Mouse (Mus musculus): ENCODE measurements around the gene Gga3. TPM values are rescaled to one million over a fixed set of nuclear protein-coding genes. Genes with fewer than 3 reads are reported as not detected.
"Not testable (repeated sequence)": the region's sequence is repeated elsewhere in the genome, so short reads cannot be mapped to it uniquely, and the experiment has no call there.

The Gga3 gene
- polyA plus RNA-seq (2011; ENCODE audit: insufficient read depth, insufficient read length, low read depth, missing spikeins), result 69.3 and 79.4 TPM in 2 replicates

DNA sequence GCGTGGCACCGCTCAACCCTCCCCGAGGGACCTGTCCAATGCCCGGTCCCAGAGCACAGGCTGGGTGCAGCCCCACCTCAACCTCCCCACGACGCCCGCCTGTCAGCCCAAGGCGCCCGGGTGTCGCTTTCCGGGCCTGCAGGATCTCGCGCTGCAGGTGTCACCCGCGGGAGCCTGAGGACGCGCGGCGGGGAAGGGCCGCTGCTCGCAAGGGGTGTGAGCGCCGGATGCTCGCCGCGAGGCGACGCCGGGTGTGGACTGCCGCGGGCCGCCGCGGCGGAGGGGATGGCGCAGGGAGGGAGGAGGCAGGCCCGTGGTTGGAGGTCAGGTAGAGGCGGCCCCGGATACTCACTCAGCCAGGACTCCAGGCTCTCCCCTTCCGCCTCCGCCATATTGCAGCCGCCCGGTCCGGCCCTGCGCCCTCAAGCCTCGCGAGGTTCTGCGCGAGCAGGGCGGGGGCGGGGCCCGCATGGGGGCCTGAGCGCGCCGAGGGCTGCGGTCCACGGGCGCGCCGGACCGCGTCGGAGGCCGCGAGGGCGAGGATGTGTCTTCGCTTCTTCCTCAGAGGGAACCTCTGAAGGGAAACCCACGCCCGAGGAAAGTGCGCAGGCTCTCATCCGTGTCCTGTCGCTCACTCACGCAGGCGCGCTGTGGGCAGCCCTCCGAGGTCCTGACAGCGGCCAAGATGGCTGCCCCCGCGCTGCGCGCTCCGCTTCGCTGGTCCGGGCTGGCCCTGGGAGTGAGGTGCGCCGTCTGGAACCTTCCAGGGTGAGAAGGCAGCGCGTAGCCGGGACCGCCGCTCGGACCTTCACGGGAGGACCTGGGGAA lies at the start of gene Gga3, which contains the start of gene Mrps7:
Gene Gga3, minus strand, starts transcription at position 576 of the 828 bp plus-strand sequence.
Gene Mrps7, plus strand, starts transcription at position 450 of the 828 bp plus-strand sequence.
- peak within 1 kb of the TSS; percentile 90 for H3K4me3 ChIP-seq (ENCODE audit: low read depth, low read length)
- no peaks in the 10 kb centered on the region for H3K9me3 ChIP-seq (replicated peaks; ENCODE audit: control insufficient read depth, insufficient read depth, low read length, poor library complexity, severe bottlenecking)
- H3K27me3 ChIP-seq (ENCODE audit: control insufficient read depth, insufficient read depth, low read length, poor library complexity, severe bottlenecking), result no peaks in the 10 kb centered on the region
- H3K27ac ChIP-seq (ENCODE audit: insufficient read depth, low read length), result no peak within 1 kb of the TSS
- H3K36me3 ChIP-seq (ENCODE audit: control insufficient read depth, insufficient read depth, low read length, poor library complexity, severe bottlenecking), result peaks cover 24% of the 10 kb centered on the region
- peak within 1 kb of the TSS; percentile 89 for H3K9ac ChIP-seq (ENCODE audit: low read depth, poor library complexity, severe bottlenecking)
- TF ChIP-seq POLR2A (IDR thresholded peaks at IDR 0.05; ENCODE audit: insufficient read depth, low read length) (no peak), CTCF (IDR thresholded peaks at IDR 0.05; ENCODE audit: low read depth, low read length) (no peak), EP300 (IDR thresholded peaks at IDR 0.05; ENCODE audit: insufficient read depth, low read depth, low read length) (no peak)
- H3K4me1 ChIP-seq (ENCODE audit: control insufficient read depth, insufficient read depth, low read length), result no peaks in the 10 kb centered on the region

DNA sequence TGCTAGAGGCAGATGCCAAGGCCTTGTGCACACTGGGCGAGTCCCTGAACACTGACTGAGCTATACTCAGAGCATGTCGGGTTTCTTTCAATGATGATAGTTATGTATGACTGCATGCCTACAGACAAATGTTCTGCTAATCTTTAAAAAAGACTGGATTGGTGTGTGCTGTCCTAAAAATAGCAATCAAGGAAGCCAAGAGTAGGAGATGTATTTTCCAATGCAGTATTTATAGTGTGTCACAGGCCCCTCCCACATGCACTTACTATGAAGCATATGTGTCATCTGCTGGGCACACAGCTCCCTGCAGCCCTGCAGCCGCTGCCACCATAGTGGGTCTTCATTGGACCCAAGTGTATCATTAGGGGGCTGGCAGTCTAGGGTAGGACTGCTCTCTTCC lies 49.3 kb upstream of the Gga3 start:
- Histone ChIP-seq H3K36me3 (ENCODE audit: control insufficient read depth, insufficient read depth, low read length, poor library complexity, severe bottlenecking) (peaks cover 8% of the 10 kb centered on the region; the same call in 1 of the 2 replicates), H3K4me1 (ENCODE audit: control insufficient read depth, insufficient read depth, low read length) (no peaks in the 10 kb centered on the region), H3K27ac (ENCODE audit: insufficient read depth, low read length) (no peak overlapping the region)

DNA sequence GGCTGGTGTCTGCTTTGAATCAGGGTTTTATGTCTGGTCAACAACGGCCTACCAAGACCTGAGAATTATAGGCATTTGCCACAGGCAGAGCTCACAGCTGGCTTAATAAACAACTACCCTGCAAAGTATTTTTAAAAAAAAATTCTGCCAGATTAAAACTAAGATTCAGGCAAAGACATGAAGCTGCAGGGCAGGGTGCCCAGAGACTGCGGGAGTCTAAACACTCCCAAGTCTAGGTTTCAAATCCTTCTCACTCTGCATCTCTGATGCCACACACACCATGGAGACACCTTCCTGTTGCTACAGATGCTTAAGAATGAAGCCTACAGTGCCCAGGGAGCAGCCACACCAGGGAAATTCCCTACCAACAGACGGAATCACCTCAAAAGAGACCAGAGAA lies 47.8 kb upstream of the Gga3 start:
- TF ChIP-seq POLR2A (IDR thresholded peaks at IDR 0.05; ENCODE audit: insufficient read depth, low read length), result no peak
- no peak for TF ChIP-seq CTCF (IDR thresholded peaks at IDR 0.05; ENCODE audit: low read depth, low read length)
- no peak for TF ChIP-seq EP300 (IDR thresholded peaks at IDR 0.05; ENCODE audit: insufficient read depth, low read depth, low read length)
- H3K9me3 ChIP-seq (replicated peaks; ENCODE audit: control insufficient read depth, insufficient read depth, low read length, poor library complexity, severe bottlenecking), result no peaks in the 10 kb centered on the region
- no peaks in the 10 kb centered on the region for H3K27me3 ChIP-seq (ENCODE audit: control insufficient read depth, insufficient read depth, low read length, poor library complexity, severe bottlenecking)
- peaks cover 8% of the 10 kb centered on the region; the same call in 1 of the 2 replicates for H3K36me3 ChIP-seq (ENCODE audit: control insufficient read depth, insufficient read depth, low read length, poor library complexity, severe bottlenecking)
- no peaks in the 10 kb centered on the region for H3K4me1 ChIP-seq (ENCODE audit: control insufficient read depth, insufficient read depth, low read length)
- no peak overlapping the region for H3K9ac ChIP-seq (ENCODE audit: low read depth, poor library complexity, severe bottlenecking)
- no peak overlapping the region for H3K27ac ChIP-seq (ENCODE audit: insufficient read depth, low read length)
- H3K4me3 ChIP-seq (ENCODE audit: low read depth, low read length), result no peak overlapping the region

More for the DNA sequence above, 49.3 kb upstream of the Gga3 start:
- TF ChIP-seq POLR2A (IDR thresholded peaks at IDR 0.05; ENCODE audit: insufficient read depth, low read length) (no peak), CTCF (IDR thresholded peaks at IDR 0.05; ENCODE audit: low read depth, low read length) (no peak), EP300 (IDR thresholded peaks at IDR 0.05; ENCODE audit: insufficient read depth, low read depth, low read length) (no peak)
- Histone ChIP-seq H3K4me3 (ENCODE audit: low read depth, low read length) (no peak overlapping the region), H3K9ac (ENCODE audit: low read depth, poor library complexity, severe bottlenecking) (no peak overlapping the region), H3K9me3 (replicated peaks; ENCODE audit: control insufficient read depth, insufficient read depth, low read length, poor library complexity, severe bottlenecking) (no peaks in the 10 kb centered on the region), H3K27me3 (ENCODE audit: control insufficient read depth, insufficient read depth, low read length, poor library complexity, severe bottlenecking) (no peaks in the 10 kb centered on the region)

DNA sequence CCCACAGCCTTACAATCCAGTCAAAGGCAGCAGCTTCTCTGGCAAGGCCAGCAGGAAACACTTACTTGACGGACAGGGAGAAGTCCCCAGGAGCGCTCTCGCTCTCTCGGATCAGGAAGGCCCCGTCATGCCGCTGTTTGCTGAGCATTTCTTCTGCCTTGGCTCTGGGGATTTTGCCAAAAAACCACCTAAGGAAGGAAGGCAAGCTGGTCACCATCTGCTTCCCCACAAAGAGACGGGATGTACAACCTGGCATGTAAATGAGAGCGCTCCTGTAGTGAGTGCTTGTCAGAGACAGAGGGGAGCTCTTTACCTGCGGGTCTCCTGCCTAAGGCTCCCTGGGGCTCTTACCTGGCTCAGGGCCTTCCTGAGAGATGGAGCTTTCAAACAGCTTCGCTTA lies 45.9 kb upstream of the Gga3 start:
- TF ChIP-seq EP300 (IDR thresholded peaks at IDR 0.05; ENCODE audit: insufficient read depth, low read depth, low read length) (no peak), CTCF (IDR thresholded peaks at IDR 0.05; ENCODE audit: low read depth, low read length) (no peak), POLR2A (IDR thresholded peaks at IDR 0.05; ENCODE audit: insufficient read depth, low read length) (no peak)
- Histone ChIP-seq H3K9ac (ENCODE audit: low read depth, poor library complexity, severe bottlenecking) (no peak overlapping the region), H3K36me3 (ENCODE audit: control insufficient read depth, insufficient read depth, low read length, poor library complexity, severe bottlenecking) (0 out of 2 replicates have a peak, but pooled peaks cover 5% of the 10 kb centered on the region), H3K4me1 (ENCODE audit: control insufficient read depth, insufficient read depth, low read length) (no peaks in the 10 kb centered on the region), H3K4me3 (ENCODE audit: low read depth, low read length) (no peak overlapping the region), H3K9me3 (replicated peaks; ENCODE audit: control insufficient read depth, insufficient read depth, low read length, poor library complexity, severe bottlenecking) (no peaks in the 10 kb centered on the region), H3K27ac (ENCODE audit: insufficient read depth, low read length) (no peak overlapping the region), H3K27me3 (ENCODE audit: control insufficient read depth, insufficient read depth, low read length, poor library complexity, severe bottlenecking) (no peaks in the 10 kb centered on the region)

DNA sequence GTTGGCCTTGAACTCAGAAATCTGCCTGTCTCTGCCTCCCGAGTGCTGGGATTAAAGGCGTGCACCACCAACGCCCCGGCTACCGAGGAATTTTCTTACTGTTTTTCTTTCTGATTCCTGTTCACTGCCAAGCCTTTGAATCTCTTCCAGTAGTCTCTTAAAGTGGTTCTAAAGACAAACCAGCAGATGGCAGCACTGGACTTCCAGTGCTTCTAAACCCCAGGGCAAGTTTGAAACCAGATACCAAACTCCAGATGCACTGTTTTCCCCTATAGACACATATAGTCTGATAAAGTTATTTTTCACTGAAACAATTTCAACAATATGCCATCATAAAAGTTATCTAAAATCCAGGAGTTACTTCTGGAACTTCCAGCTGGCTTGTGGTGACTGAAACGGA lies 43.6 kb upstream of the Gga3 start:
- Histone ChIP-seq H3K27ac (ENCODE audit: insufficient read depth, low read length) (no peak overlapping the region), H3K27me3 (ENCODE audit: control insufficient read depth, insufficient read depth, low read length, poor library complexity, severe bottlenecking) (no peaks in the 10 kb centered on the region), H3K9ac (ENCODE audit: low read depth, poor library complexity, severe bottlenecking) (no peak overlapping the region), H3K4me3 (ENCODE audit: low read depth, low read length) (no peak overlapping the region), H3K4me1 (ENCODE audit: control insufficient read depth, insufficient read depth, low read length) (peaks cover 6% of the 10 kb centered on the region), H3K36me3 (ENCODE audit: control insufficient read depth, insufficient read depth, low read length, poor library complexity, severe bottlenecking) (no peaks in the 10 kb centered on the region), H3K9me3 (replicated peaks; ENCODE audit: control insufficient read depth, insufficient read depth, low read length, poor library complexity, severe bottlenecking) (no peaks in the 10 kb centered on the region)
- TF ChIP-seq POLR2A (IDR thresholded peaks at IDR 0.05; ENCODE audit: insufficient read depth, low read length) (no peak), CTCF (IDR thresholded peaks at IDR 0.05; ENCODE audit: low read depth, low read length) (no peak), EP300 (IDR thresholded peaks at IDR 0.05; ENCODE audit: insufficient read depth, low read depth, low read length) (no peak)

DNA sequence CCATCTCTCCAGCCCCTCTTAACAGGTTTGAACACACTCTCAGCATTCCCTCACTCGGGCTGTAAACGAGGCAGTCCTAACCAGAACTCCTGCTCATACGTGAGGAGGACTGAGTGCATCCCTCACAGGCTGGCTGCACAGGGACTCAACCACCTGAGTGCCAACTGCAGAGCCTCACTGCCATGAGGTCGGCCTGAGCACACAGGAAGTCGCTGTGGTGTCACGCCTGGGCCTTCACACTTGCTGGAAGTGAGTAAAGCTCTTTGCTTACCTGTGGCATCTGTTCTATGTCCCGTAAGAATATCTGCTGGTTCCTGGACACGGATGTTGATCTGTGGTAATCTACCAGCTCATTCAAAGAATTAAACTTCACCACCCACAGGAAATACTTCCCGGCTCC lies 42.6 kb upstream of the Gga3 start:
- TF ChIP-seq POLR2A (IDR thresholded peaks at IDR 0.05; ENCODE audit: insufficient read depth, low read length), result no peak
- no peak for TF ChIP-seq EP300 (IDR thresholded peaks at IDR 0.05; ENCODE audit: insufficient read depth, low read depth, low read length)
- no peak for TF ChIP-seq CTCF (IDR thresholded peaks at IDR 0.05; ENCODE audit: low read depth, low read length)
- no peak overlapping the region for H3K27ac ChIP-seq (ENCODE audit: insufficient read depth, low read length)
- H3K9ac ChIP-seq (ENCODE audit: low read depth, poor library complexity, severe bottlenecking), result no peak overlapping the region
- H3K9me3 ChIP-seq (replicated peaks; ENCODE audit: control insufficient read depth, insufficient read depth, low read length, poor library complexity, severe bottlenecking), result no peaks in the 10 kb centered on the region
- H3K27me3 ChIP-seq (ENCODE audit: control insufficient read depth, insufficient read depth, low read length, poor library complexity, severe bottlenecking), result no peaks in the 10 kb centered on the region
- H3K4me1 ChIP-seq (ENCODE audit: control insufficient read depth, insufficient read depth, low read length), result peaks cover 7% of the 10 kb centered on the region
- no peak overlapping the region for H3K4me3 ChIP-seq (ENCODE audit: low read depth, low read length)
- H3K36me3 ChIP-seq (ENCODE audit: control insufficient read depth, insufficient read depth, low read length, poor library complexity, severe bottlenecking), result no peaks in the 10 kb centered on the region

DNA sequence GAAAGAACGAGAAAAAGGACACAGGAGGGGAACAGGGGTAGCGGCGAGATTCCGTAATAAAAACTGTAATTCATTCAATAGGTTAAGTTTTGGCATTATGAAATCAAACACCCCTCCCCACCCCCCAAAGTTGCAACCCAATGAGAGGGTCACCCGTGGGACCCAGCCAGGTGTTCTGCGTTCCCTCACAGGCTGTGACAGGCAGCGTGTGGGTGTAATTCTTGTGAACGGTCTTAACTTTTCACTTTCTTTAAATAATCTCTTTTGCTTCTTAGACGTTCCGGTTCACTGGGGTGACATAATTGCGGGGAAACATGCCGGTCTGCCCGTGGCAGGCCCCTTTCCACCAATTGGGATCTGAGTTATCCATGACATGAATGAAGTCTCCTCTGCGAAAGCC lies 41.6 kb upstream of the Gga3 start:
- not testable (repeated sequence) for H3K27ac ChIP-seq (ENCODE audit: insufficient read depth, low read length); H3K36me3 ChIP-seq (ENCODE audit: control insufficient read depth, insufficient read depth, low read length, poor library complexity, severe bottlenecking); H3K9me3 ChIP-seq (replicated peaks; ENCODE audit: control insufficient read depth, insufficient read depth, low read length, poor library complexity, severe bottlenecking); H3K4me3 ChIP-seq (ENCODE audit: low read depth, low read length); H3K9ac ChIP-seq (ENCODE audit: low read depth, poor library complexity, severe bottlenecking); H3K27me3 ChIP-seq (ENCODE audit: control insufficient read depth, insufficient read depth, low read length, poor library complexity, severe bottlenecking)
- peaks cover 11% of the 10 kb centered on the region for H3K4me1 ChIP-seq (ENCODE audit: control insufficient read depth, insufficient read depth, low read length)

Data from ES-Bruce4 (cell line).